Mouse (Mus musculus) inflammation-experienced regulatory T-cells, adult 16 weeks (primary cell): Measurements from ENCODE around the gene Gm128. TPM values are rescaled to one million over a fixed set of nuclear protein-coding genes. Genes with fewer than 3 reads are reported as not detected.

Experiments used
- polyA plus RNA-seq: library from polyadenylated mRNA; unstranded; fragments of 100-300 nt; shearing (Covaris generic); gene quantifications from one replicate; pipeline ENCODE4 v1.2.1, GENCODE M21; 2017

Gene Gm128
- 1.4 TPM for polyA plus RNA-seq

GRCm38 (mm10) chr3:95241498-95241897 is at the start of gene Gm128:
Gm128 (minus strand) TSS chr3:95241598.

GRCm38 (mm10) chr3:95281216-95282126 is 40.1 kb upstream of the Gm128 start, which contains the start of the genes Mindy1 and Prune1:
Mindy1 (plus strand) TSS chr3:95281345.
Prune1 (minus strand) TSS chr3:95282076.

DNA sequence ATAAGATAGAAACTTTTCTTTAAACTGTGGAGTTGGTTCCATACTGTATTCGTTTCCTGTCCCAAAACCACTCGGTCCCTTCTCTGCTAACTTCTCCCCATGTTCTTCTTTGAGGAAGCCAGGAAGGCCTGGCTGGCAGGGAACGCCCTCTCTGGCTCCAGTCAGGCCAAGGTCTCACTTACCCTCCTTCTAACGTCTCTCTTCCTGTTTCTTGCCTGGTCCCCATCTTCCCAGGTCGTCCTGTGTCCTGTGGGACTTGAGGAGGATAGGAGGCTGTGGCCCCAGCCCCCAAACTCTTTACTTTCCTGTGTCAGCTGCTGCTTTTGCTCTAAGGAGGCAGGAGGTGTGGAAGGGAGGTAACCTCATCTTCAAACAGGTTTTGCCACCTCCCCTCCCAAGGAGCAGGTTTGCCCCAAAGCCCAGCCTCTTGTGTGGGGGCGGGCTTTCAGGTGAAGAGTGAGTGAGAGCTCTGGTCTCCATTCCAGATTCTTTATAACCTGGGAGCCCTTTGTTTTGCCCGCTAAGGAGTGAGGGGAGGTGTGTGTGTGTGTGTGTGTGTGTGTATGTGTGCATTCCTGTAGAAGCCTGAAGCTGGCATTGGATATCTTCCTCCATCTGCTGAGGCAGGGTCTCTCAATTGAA is 9.5 kb upstream of the Gm128 start, which contains the start of gene Bnipl:
TSS of gene Bnipl (minus strand) at position 411 of the 642 bp plus-strand sequence.

DNA sequence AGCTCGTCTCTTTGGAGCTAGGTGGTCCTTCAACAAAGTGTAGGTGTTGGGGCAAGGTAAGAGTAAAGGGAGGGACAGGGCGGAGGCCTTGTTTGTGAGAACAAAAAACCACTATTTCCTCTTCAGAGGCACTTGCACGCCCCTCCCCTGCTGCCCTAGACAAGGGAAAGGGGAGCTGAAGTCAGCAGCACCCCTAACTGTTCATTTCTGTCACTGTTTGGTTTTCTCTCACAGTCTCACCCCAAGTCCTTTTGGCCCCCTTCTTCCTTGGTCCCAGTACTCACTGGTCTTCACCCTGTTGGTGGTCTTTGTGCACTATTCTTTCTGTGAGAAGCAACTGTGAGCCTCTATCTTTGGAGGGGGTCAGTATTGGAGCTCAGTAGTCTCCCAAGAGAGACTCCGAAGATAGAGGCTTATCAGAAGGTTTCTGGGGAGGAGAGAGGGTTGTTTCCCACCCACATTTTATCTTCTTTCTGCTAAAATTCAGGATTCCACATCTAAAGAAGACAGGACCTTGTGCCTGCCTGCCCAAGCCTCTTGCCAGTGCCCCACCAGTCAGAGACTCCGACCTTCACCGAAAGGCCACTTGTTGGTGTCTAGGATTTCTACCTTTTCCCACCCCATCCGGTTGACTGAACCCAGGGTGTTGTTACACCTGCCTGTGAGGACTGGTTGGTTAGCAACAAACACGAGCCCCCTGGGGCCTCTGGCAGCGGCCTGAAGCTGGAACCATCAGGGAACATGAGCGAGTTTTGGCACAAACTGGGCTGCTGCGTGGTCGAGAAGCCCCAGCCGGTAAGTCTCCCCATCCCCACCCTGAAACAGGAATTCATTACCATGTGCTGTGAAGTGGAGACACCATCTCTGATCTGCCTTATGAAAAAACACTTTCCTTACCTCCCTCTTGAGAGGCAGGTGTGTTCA is 9.8 kb downstream of the Gm128 start, which contains the start of gene Mllt11:
TSS of gene Mllt11 (minus strand) at position 874 of the 924 bp plus-strand sequence.

GRCm38 (mm10) chr3:95228148-95228893 is 13.1 kb downstream of the Gm128 start, which contains the start of gene Cdc42se1:
Cdc42se1 (plus strand) TSS chr3:95228732.

GRCm38 (mm10) chr3:95217255-95218134 is 23.9 kb downstream of the Gm128 start, which contains the start of gene Gabpb2:
Gabpb2 (minus strand) TSS chr3:95217916.

Other genes with a start within 250 kb of the Gm128 start
- 96.9 TPM for gene Zfp687, start 226.2 kb downstream of the Gm128 start, polyA plus RNA-seq
- gene Psmd4, start 199.0 kb downstream of the Gm128 start, polyA plus RNA-seq: 321 TPM
- 37.0 TPM for gene Pip5k1a, start 134.7 kb downstream of the Gm128 start, polyA plus RNA-seq
- gene Vps72, start 130.6 kb downstream of the Gm128 start, polyA plus RNA-seq: 128 TPM
- 3.8 TPM for gene Tmod4, start 117.1 kb downstream of the Gm128 start, polyA plus RNA-seq
- 111 TPM for gene Scnm1, start 107.6 kb downstream of the Gm128 start, polyA plus RNA-seq
- gene Lysmd1, start 107.5 kb downstream of the Gm128 start, polyA plus RNA-seq: 34.8 TPM
- 282 TPM for gene Tnfaip8l2, start 99.2 kb downstream of the Gm128 start, polyA plus RNA-seq
- 0.43 TPM for gene Sema6c, start 81.1 kb downstream of the Gm128 start, polyA plus RNA-seq
- 34.6 TPM for gene Gabpb2, start 23.7 kb downstream of the Gm128 start, polyA plus RNA-seq
- gene Cdc42se1, start 12.9 kb downstream of the Gm128 start, polyA plus RNA-seq: 454 TPM
- 9.5 TPM for gene Mllt11, start 9.4 kb downstream of the Gm128 start, polyA plus RNA-seq
- not detected for gene Bnipl, start 9.6 kb upstream of the Gm128 start, polyA plus RNA-seq
- 37.4 TPM for gene Mindy1, start 39.7 kb upstream of the Gm128 start, polyA plus RNA-seq
- 8.3 TPM for gene Prune1, start 40.5 kb upstream of the Gm128 start, polyA plus RNA-seq
- gene Anxa9, start 65.6 kb upstream of the Gm128 start, polyA plus RNA-seq: 0.89 TPM
- 332 TPM for gene Cers2, start 73.2 kb upstream of the Gm128 start, polyA plus RNA-seq
- gene Setdb1, start 115.6 kb upstream of the Gm128 start, polyA plus RNA-seq: 56.6 TPM
- gene 4930558C23Rik, start 161.2 kb upstream of the Gm128 start, polyA plus RNA-seq: not detected
- 66.5 TPM for gene Arnt, start 192.8 kb upstream of the Gm128 start, polyA plus RNA-seq